Mouse (Mus musculus) lung, adult 10 weeks (tissue): ENCODE measurements around the gene Cfdp1. TPM values are rescaled to one million over a fixed set of nuclear protein-coding genes. Genes with fewer than 3 reads are reported as not detected.

ENCODE experiments used
- polyA plus RNA-seq: library from polyadenylated mRNA; stranded (reverse); fragments of 350-450 nt; fragmentation: Illumina TruSeq; extraction: RNeasy Lipid Tissue Mini Kit (QIAGEN cat#74804); gene quantifications from one replicate; pipeline ENCODE4 v1.2.3, GENCODE M21; 2014; ENCODE audit warnings: low read depth, low replicate concordance; ENCODE audit not compliant: insufficient read depth

Gene Cfdp1
- 95.5 TPM for polyA plus RNA-seq

DNA sequence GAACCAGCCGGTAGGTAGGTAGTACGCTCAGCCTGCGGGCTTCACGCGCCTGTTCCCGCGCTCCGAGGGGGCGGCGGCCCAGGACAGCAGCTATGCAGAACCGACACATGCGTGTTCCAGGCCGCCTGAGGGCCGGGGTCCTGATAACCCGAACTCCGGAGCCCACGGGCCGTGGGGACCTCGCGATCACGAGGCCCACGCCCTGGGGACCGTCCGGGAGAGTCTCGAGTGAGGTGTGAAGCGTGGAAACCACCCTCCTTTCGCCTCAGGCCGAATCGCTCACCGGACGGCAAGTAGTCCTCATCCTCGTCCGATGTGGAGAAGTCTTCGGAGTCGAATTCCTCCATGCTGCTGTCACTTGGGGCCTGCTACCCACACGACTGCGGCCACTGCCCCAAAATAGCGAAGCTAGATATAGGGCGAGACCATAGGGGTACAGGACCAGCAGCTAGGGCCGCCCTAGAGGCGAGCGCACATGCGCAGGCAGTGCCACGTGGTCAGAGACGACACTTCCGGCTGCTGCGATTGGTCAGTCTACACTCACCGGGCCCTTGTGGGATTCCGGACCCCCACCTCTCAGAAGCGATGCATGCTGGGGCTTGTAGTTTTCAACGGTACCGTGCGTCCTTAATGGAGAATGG is at the start of gene Cfdp1:
Cfdp1 (minus strand) TSS at position 431 of the 641 bp plus-strand sequence.

DNA sequence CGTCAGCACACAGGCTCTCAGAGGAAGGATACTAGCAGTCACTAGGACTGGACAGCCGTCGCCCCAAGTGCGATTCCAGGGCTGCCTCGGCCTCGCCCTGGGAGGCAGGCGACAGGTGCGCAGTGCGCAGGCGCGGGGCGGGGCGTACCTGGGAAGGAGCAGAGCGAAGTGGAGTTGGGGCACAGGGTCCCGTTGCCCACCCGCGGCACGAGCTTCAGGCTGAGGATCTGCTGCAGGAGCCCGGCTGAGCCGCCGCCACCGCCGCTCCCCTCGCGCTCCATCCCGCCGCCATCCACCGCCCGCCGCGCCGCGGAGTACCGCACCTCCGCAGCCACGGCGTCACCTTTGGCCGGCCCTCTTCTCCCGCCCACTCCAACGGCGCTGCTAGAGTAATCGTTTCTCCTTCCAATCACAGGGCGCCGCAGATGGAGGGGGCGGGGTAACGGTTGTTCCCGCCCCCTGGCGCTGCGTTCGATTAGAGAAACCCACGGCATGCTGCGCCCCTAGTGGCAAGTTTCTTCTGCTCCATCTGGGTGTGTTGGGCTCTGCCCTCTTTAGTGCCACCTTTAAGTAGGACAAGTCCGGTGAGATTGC is 22.4 kb upstream of the Cfdp1 start, which contains the start of gene Tmem170:
Tmem170 (minus strand) TSS at position 396 of the 594 bp plus-strand sequence.

DNA sequence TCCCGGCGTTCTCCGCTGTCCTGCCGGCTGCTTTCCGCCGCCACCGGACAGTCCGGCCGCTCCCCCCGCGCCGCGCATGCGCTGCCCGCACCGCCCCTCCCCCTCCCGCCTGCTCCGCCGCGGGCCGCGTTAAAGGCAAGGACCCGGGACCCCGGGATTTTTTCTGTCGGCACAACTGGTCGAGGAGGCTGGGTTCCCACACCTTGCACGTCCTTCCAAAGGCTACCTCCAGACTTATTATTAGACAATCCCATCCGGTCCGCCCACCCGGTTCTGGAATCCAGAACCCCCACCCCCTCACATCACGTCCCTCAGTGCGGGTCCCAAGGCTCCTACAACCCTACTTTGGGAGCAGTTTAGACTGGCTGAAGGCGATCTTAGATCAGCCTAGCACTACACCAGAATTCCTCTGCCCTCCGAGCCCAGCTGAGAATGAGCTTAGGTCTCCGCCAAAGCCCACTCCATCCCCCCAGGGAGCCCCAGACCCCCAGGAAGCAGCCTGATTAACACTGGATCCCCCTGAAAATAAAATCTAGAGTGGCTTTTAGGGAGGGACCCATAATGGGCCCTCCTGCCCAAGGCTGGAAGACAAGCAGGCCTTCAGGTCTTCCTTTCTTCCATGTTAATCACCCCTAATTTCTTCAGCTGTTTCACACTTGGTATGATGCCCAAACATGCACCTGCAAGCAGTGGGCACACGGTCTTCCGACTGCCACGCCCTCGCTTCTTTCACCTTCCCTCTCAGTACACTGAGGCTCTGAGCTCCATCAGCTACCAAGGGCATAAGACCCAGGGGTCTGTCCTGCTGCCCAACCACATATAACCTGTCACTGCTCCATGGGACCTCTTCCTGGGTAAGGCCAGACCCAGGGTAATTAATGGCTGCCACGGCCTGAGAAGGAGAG is 110.0 kb downstream of the Cfdp1 start, which contains the start of gene Bcar1:
Bcar1 (minus strand) TSS at position 18 of the 905 bp plus-strand sequence.

Other genes starting within 250 kb of the Cfdp1 start
- gene Ldhd, start 223.9 kb downstream of the Cfdp1 start, polyA plus RNA-seq, result 4.4 TPM
- 6.9 TPM for gene Zfp1, start 210.9 kb downstream of the Cfdp1 start, polyA plus RNA-seq
- not detected for gene Ctrb1, start 163.3 kb downstream of the Cfdp1 start, polyA plus RNA-seq
- gene Bcar1, start 110.5 kb downstream of the Cfdp1 start, polyA plus RNA-seq, result 18.0 TPM
- 4.8 TPM for gene Tmem170, start 22.5 kb upstream of the Cfdp1 start, polyA plus RNA-seq
- gene Chst5, start 56.2 kb upstream of the Cfdp1 start, polyA plus RNA-seq, result 1.1 TPM
- 3.5 TPM for gene Tmem231, start 79.6 kb upstream of the Cfdp1 start, polyA plus RNA-seq
- gene Gabarapl2, start 86.4 kb upstream of the Cfdp1 start, polyA plus RNA-seq, result 215 TPM
- gene Adat1, start 138.0 kb upstream of the Cfdp1 start, polyA plus RNA-seq, result 1.7 TPM
- gene Kars, start 157.0 kb upstream of the Cfdp1 start, polyA plus RNA-seq, result 45.5 TPM
- 11.1 TPM for gene Terf2ip, start 157.1 kb upstream of the Cfdp1 start, polyA plus RNA-seq
- not detected for gene Gm6793, start 160.7 kb upstream of the Cfdp1 start, polyA plus RNA-seq